Mouse (Mus musculus) liver, embryonic 14.5 days (tissue): Measurements from ENCODE around the gene Wdr47. TPM values are rescaled to one million over a fixed set of nuclear protein-coding genes. Genes with fewer than 3 reads are reported as not detected.
"Not testable (repeated sequence)": the region's sequence is repeated elsewhere in the genome, so short reads cannot be mapped to it uniquely, and the experiment has no call there.

Experiments
- ATAC-seq: fragments of 200-750 bp; cut with Nextera tagmentation; 2 replicates; pipeline ENCODE4 v1.8.0; 2017; ENCODE audit warnings: moderate number of reproducible peaks, mild to moderate bottlenecking, moderate library complexity; ENCODE audit not compliant: insufficient read depth
- DNase-seq, 3 experiments: peaks; one replicate each; pipeline ENCODE4 v3.0.0-alpha.2; 2012 to 2013; ENCODE audit warnings: low read depth in 3 of 3, low spot score in 3 of 3
- H3K27ac ChIP-seq: fragments of 300-500 bp; sonication (generic); 2 replicates; pipeline ENCODE4 v1.5.1; 2014; ENCODE audit warnings: moderate library complexity, mild to moderate bottlenecking, control low read depth, inconsistent platforms
- H3K27me3 ChIP-seq: fragments of 300-500 bp; sonication (generic); 2 replicates; pipeline ENCODE4 v1.6.1; 2014; ENCODE audit warnings: mild to moderate bottlenecking, low read length, moderate library complexity; ENCODE audit not compliant: control insufficient read depth, insufficient read depth
- H3K36me3 ChIP-seq: fragments of 300-500 bp; sonication (generic); replicated peaks from 2 replicates; pipeline ENCODE4 v1.6.1; 2014; ENCODE audit warnings: low read depth; ENCODE audit not compliant: control insufficient read depth, insufficient read depth
- H3K4me1 ChIP-seq, 2 experiments: fragments of 200-500 bp in 1 of 2; fragments of 300-500 bp in 1 of 2; sonication (generic) in 1 of 2; replicated peaks; 2 replicates each; pipeline ENCODE4 v1.6.1; 2012 to 2014; ENCODE audit warnings: antibody characterized with exemption in 1 of 2, inconsistent platforms in 1 of 2, low read length in 1 of 2; ENCODE audit not compliant: control insufficient read depth in 2 of 2, insufficient read depth in 2 of 2
- H3K4me2 ChIP-seq: fragments of 300-500 bp; sonication (generic); 2 replicates; pipeline ENCODE4 v1.6.1; 2014; ENCODE audit warnings: low read depth, mild to moderate bottlenecking, control low read depth, moderate library complexity
- H3K4me3 ChIP-seq, 2 experiments: fragments of 200-500 bp in 1 of 2; fragments of 300-500 bp in 1 of 2; sonication (generic) in 1 of 2; 2 replicates each; pipeline ENCODE4 v1.5.1; 2012 to 2014; ENCODE audit warnings: low read depth in 2 of 2, low read length in 2 of 2, mild to moderate bottlenecking in 2 of 2, control low read depth in 1 of 2, inconsistent platforms in 1 of 2, moderate library complexity in 1 of 2; ENCODE audit not compliant: insufficient read depth in 1 of 2
- H3K9ac ChIP-seq: fragments of 300-500 bp; sonication (generic); replicated peaks from 2 replicates; pipeline ENCODE4 v1.6.1; 2014; ENCODE audit warnings: mild to moderate bottlenecking, control low read depth, moderate library complexity
- H3K9me3 ChIP-seq: fragments of 300-500 bp; sonication (generic); 2 replicates; pipeline ENCODE4 v1.6.1; 2016; ENCODE audit warnings: low read length, mixed read lengths; ENCODE audit not compliant: control insufficient read depth
- CTCF ChIP-seq: IDR thresholded peaks from 2 replicates; pipeline ENCODE4 v1.5.1; 2016; ENCODE audit warnings: antibody characterized with exemption, low read depth, control low read depth
- EP300 ChIP-seq: IDR thresholded peaks from 2 replicates; pipeline ENCODE4 v1.6.1; 2016; ENCODE audit warnings: antibody characterized with exemption, low read depth
- WGBS: fragments of 180-500 bp; shearing (Covaris S2); extraction: QIAGEN DNeasy Blood & Tissue Kit; methylation state at CpG from one replicate; pipeline ENCODE4 v1.1.7; 2014; ENCODE audit not compliant: insufficient replicate concordance; 5-methylcytosine and 5-hydroxymethylcytosine counted together
- polyA plus RNA-seq, 2 experiments: library from polyadenylated mRNA; depleted of rRNA in 1 of 2; stranded (reverse) in 1 of 2; unstranded in 1 of 2; fragments of >200 nt; fragmentation: Nextera tagmentation in 1 of 2; extraction: Ambion mirVana in 1 of 2; gene quantifications; 2 replicates each; pipeline versions ENCODE4 v1.2.1 to v1.2.3; 2012 to 2014

The Wdr47 gene
- polyA plus RNA-seq, 2 experiments: 1.3 TPM

- Histone ChIP-seq H3K4me3 (no peak overlapping the region), H3K9me3 (no peaks in the 10 kb centered on the region), H3K27ac (no peak overlapping the region), H3K4me1 (peaks cover 8 to 10% of the 10 kb centered on the region in 2 experiments), H3K9ac (no peak overlapping the region), H3K36me3 (no peaks in the 10 kb centered on the region), H3K27me3 (no peaks in the 10 kb centered on the region; the same call in 1 of the 2 replicates), H3K4me2 (no peak overlapping the region)
- TF ChIP-seq CTCF (no peak), EP300 (no peak)
- WGBS: 54% methylated on average over 15 of the region's 15 CpGs
- ATAC-seq (no peak), DNase-seq (no peak)
Observed at GRCm38 (mm10) chr3:108567990-108568877, 22.8 kb upstream of the Wdr47 start.

- H3K36me3 ChIP-seq, H3K4me3 ChIP-seq, H3K27me3 ChIP-seq, H3K9ac ChIP-seq, H3K9me3 ChIP-seq, H3K4me2 ChIP-seq, ATAC-seq, H3K27ac ChIP-seq, DNase-seq: not testable (repeated sequence)
- peaks cover 11 to 12% of the 10 kb centered on the region in 2 experiments for H3K4me1 ChIP-seq
- WGBS: 32% methylated on average over 2 of the region's 3 CpGs
Observed at GRCm38 (mm10) chr3:108569636-108570035, 21.4 kb upstream of the Wdr47 start.

DNA sequence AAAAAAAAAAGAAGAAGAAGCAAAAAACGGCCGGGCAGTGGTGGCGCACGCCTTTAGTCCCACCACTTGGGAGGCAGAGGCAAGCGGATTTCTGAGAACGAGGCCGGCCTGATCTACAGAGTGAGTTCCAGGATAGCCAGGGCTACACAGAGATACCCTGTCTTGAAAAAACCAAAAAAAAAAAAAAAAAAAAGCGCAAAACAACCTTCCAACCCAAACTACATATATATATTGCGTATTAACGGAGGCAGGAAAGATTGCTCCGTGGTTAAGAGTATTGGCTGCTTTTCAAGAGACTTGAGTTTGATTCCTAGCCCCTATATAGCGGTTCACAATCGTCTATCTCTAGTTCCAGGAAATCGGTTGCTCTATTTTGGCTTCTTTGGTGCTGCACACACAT is 20.3 kb upstream of the Wdr47 start:
- H3K9ac ChIP-seq: no peak overlapping the region; the same call in 1 of the 2 replicates
- peak overlapping the region; percentile 99 for H3K4me2 ChIP-seq

GRCm38 (mm10) chr3:108571443-108572294 is 19.4 kb upstream of the Wdr47 start, which contains the start of gene Taf13:
Gene Taf13 (plus strand): TSS chr3:108571698.
- Histone ChIP-seq H3K4me2 (peak within 1 kb of the TSS; percentile 99), H3K36me3 (no peaks in the 10 kb centered on the region), H3K4me3 (peak within 1 kb of the TSS; percentile 93 to 95), H3K27ac (peak within 1 kb of the TSS; percentile 51), H3K4me1 (peaks cover 11 to 12% of the 10 kb centered on the region in 2 experiments), H3K9ac (peak within 1 kb of the TSS; percentile 93), H3K27me3 (no peaks in the 10 kb centered on the region; the same call in 1 of the 2 replicates), H3K9me3 (no peaks in the 10 kb centered on the region)
- TF ChIP-seq CTCF: no peak
- TF ChIP-seq EP300: no peak
- WGBS: under 1% methylated on average over 42 of the region's 42 CpGs
- DNase-seq: peak; percentile 93 to 95 (median 94)
- peak; percentile 98 for ATAC-seq

More for the DNA sequence above, 20.3 kb upstream of the Wdr47 start:
- DNase-seq (no peak), ATAC-seq (no peak)
- Histone ChIP-seq H3K27me3 (no peaks in the 10 kb centered on the region; the same call in 1 of the 2 replicates), H3K27ac (no peak overlapping the region), H3K4me3 (peak overlapping the region in 1 of 2 experiments; percentile 95; a peak in 2 of 4 replicates), H3K9me3 (no peaks in the 10 kb centered on the region), H3K36me3 (no peaks in the 10 kb centered on the region), H3K4me1 (peaks cover 11 to 12% of the 10 kb centered on the region in 2 experiments)
- 74% methylated on average over 14 of the region's 14 CpGs for WGBS
- TF ChIP-seq EP300: no peak
- TF ChIP-seq CTCF: no peak
